Mouse (Mus musculus) embryonic fibroblast, embryonic 13.5 days (primary cell): ENCODE results near the gene Alg6. TPM values are rescaled to one million over a fixed set of nuclear protein-coding genes. Genes with fewer than 3 reads are reported as not detected.

Experiments used
- H3K27ac ChIP-seq: 2 replicates; pipeline ENCODE4 v1.5.1; 2012; ENCODE audit warnings: low read length, control low read depth, inconsistent platforms; ENCODE audit not compliant: insufficient read depth
- H3K4me1 ChIP-seq: 2 replicates; pipeline ENCODE4 v1.6.1; 2011; ENCODE audit warnings: low read length; ENCODE audit not compliant: control insufficient read depth, insufficient read depth
- H3K4me3 ChIP-seq: 2 replicates; pipeline ENCODE4 v1.5.1; 2011; ENCODE audit warnings: mild to moderate bottlenecking, control low read depth, low read length; ENCODE audit not compliant: insufficient read depth
- CTCF ChIP-seq: IDR thresholded peaks from 2 replicates; pipeline ENCODE4 v1.5.1; 2011; ENCODE audit warnings: mild to moderate bottlenecking, control low read depth, low read length, moderate library complexity, borderline replicate concordance; ENCODE audit not compliant: insufficient read depth
- POLR2A ChIP-seq: IDR thresholded peaks from 2 replicates; pipeline ENCODE4 v1.6.1; 2011; ENCODE audit warnings: low read depth, mild to moderate bottlenecking, control low read depth, low read length, moderate library complexity
- polyA plus RNA-seq: library from polyadenylated mRNA; stranded (reverse); fragments of >200 nt; gene quantifications from 2 replicates; pipeline ENCODE4 v1.2.4, GENCODE M21; 2011; ENCODE audit warnings: low read depth; ENCODE audit not compliant: missing spikeins, insufficient read length

The Alg6 gene
- polyA plus RNA-seq, 1 experiment: 14.6 TPM

DNA sequence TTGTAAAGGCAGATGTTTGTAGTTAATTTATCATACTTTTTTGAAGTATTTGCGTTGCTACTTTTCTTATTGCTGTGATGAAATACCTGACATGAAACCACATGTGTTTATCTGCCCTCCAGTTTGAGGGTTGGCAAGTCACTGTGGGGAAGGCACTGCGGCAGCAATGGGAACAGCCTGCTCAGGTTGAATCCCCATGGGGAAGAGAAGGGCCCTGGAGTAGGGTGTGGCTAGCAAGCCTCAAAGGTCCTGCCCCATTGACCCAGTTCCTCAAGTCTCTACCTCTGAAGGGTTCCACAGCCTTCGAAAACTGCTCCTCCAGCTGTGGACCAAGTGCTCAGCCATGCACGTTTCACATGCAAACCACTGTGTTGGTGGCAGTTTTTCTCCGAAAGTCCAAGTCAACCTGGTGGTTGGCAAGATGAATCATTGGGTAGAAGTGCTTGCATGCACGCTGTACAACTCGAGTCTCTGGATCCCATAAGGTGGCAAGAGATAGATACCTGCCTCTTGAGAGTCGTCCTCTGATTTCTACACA lies 10.5 kb downstream of the Alg6 start:
- TF ChIP-seq CTCF (no peak), POLR2A (no peak)
- Histone ChIP-seq H3K27ac (no peak overlapping the region), H3K4me1 (no peaks in the 10 kb centered on the region), H3K4me3 (no peak overlapping the region)

DNA sequence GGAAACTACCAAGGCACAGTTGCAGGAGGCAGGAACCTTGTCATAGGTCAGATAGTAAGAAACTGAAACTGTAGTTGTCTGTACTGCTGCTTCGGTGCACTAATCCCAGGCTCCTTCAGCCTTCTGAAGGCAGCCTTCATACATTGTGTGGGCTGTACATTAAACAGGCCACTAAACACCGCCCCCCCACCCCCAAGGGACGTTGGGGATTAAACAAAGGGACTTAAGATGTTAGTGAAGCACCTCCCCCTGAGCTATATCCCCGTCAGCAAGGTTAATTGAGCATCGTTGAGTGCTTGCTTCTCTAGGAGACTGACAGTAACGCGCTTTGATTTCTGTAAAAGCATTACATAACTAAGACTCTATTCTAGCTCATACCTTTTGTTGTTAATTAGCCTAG lies 24.4 kb downstream of the Alg6 start:
- Histone ChIP-seq H3K27ac (no peak overlapping the region), H3K4me3 (no peak overlapping the region), H3K4me1 (no peaks in the 10 kb centered on the region)
- TF ChIP-seq CTCF: no peak
- no peak for TF ChIP-seq POLR2A

DNA sequence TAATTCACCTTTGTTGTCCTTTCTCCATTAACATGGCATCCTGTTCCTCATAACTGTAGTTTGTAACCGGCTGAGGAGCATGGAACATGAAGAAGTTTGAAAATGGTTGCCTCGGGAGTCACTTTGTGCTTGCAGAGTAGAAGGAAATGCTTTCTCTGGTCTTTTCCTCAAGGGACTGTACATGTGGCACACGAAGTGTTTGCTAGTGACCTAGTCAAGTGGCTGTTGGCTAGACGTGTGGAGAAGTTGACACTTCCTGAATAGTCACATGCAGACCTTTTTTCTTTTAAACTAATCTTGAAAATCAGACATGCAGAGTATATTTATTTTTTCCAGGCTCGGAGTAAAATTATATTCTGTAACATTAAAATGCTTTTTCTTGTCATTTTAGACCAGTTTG lies 37.0 kb downstream of the Alg6 start:
- H3K27ac ChIP-seq: no peak overlapping the region
- H3K4me1 ChIP-seq: no peaks in the 10 kb centered on the region
- TF ChIP-seq CTCF: no peak
- no peak overlapping the region for H3K4me3 ChIP-seq

DNA sequence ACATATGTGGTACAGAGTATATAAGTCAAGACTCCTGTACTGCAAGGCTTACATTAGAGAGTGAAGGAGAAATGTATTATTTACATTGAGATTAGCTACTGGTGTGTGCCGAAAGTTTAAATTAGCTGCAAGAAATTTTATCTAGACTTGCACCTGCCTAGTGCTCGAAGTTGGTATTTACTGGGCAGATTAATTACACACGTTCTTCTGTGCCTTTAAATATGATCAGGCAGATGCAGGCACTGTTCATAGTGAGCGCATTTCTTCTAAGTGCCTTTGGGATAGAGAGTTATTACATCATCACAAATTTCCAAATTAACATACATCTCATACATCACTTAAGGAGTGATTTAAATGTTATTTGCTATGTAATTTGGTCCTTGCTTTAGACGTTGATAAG lies 50.8 kb downstream of the Alg6 start:
- Histone ChIP-seq H3K27ac (no peak overlapping the region), H3K4me3 (no peak overlapping the region), H3K4me1 (no peaks in the 10 kb centered on the region)
- TF ChIP-seq CTCF: no peak
- TF ChIP-seq POLR2A: no peak

DNA sequence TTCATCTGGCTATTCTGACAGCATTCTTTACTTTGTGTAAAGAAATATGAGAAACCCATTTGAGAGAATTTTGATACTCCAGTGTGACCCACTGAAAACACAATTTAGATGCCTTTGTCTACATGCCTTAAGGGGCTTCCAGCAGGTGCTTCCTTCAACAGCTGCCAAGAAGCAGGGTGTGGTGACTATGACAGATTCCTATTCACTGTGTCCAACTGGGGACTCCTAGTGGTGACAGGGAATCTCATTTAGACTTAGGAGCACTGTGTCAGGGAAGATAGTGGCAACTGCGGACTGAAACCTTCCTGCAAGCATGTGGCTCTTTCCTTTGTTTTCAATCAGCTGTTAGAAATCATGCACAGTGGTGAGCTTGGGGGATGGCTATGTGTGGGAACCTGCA lies 51.3 kb downstream of the Alg6 start:
- TF ChIP-seq POLR2A (no peak), CTCF (no peak)
- H3K27ac ChIP-seq: no peak overlapping the region
- no peak overlapping the region for H3K4me3 ChIP-seq
- no peaks in the 10 kb centered on the region for H3K4me1 ChIP-seq

DNA sequence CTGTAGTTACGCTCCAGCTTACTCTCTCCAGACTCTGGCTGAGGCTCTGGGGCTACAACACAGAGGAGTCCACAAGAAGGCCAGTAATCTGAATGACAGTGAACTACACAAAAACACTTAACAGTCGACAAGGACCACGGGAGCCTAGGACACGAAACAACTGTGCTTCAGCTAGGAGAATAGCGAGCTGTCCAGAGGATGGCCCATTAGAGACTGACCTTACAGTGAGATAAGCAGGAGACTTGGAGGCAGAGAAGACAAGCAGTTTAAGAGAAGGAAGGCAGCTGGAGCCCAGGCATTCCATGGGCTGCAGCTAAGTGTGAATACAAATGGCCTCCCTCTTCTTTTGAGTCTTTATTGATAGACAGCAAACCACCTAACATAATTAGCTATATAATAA lies 55.1 kb downstream of the Alg6 start:
- TF ChIP-seq CTCF (no peak), POLR2A (no peak)
- no peak overlapping the region for H3K4me3 ChIP-seq
- no peak overlapping the region for H3K27ac ChIP-seq
- H3K4me1 ChIP-seq: no peaks in the 10 kb centered on the region

DNA sequence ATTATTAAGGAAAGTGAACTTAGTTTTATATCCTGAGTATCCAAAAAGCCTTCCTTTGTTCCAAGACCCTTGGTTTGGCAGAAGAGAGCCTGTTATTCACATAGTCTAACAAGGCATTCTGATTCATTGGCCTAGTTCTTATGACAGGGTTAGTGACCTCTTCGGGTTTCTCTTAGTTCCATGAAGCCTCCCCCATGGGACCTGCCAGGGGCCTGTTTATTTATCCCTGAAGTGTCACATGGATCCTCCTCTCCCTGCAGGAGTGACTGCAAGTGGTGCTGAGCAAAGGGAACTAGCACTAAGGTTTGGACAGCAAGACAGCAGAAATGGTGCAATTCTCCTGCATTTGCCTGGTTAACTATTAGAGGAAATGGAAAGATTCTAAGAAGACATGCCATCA lies 57.6 kb downstream of the Alg6 start:
- no peak overlapping the region for H3K27ac ChIP-seq
- no peak overlapping the region for H3K4me3 ChIP-seq
- TF ChIP-seq CTCF (no peak), POLR2A (no peak)
- no peaks in the 10 kb centered on the region for H3K4me1 ChIP-seq

DNA sequence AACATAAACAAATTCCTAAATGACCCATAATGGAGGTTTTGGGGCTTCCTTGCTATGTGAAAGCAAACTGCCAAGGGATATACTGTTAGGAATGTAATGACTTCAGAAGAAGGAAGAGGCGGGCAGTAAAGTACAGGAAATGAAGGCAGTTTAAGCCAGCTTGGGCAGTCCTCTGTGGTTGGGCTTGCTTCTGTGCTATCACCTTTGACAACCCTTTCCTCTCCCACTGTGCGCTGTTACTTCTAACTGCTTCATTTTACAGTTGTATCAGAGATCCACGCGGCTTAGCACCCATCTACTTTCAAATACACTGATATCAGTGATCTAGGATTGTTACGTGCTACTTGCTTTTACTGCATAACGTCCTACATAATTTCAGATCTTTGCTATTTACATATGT lies 76.9 kb downstream of the Alg6 start:
- no peak overlapping the region for H3K27ac ChIP-seq
- TF ChIP-seq CTCF (no peak), POLR2A (no peak)
- H3K4me1 ChIP-seq: no peaks in the 10 kb centered on the region
- H3K4me3 ChIP-seq: no peak overlapping the region

Other genes with a start within 250 kb of the Alg6 start
- gene Foxd3, start 59.4 kb upstream of the Alg6 start, polyA plus RNA-seq: not detected in 2 replicates
- 12.2 and 18.3 TPM in 2 replicates for gene Efcab7, start 113.5 kb downstream of the Alg6 start, polyA plus RNA-seq
- 39.3 and 39.7 TPM in 2 replicates for gene Pgm1, start 213.8 kb downstream of the Alg6 start, polyA plus RNA-seq
- gene Itgb3bp, start 214.1 kb downstream of the Alg6 start, polyA plus RNA-seq: 7.1 and 10.4 TPM in 2 replicates